Mouse (Mus musculus) neural tube, embryonic 12.5 days (tissue): Measurements from ENCODE around the gene Thoc6. TPM values are rescaled to one million over a fixed set of nuclear protein-coding genes. Genes with fewer than 3 reads are reported as not detected.

ENCODE experiments used
- ATAC-seq: fragments of 200-750 bp; cut with Nextera tagmentation; 2 replicates; pipeline ENCODE4 v1.8.0; 2017; ENCODE audit warnings: low read depth, mild to moderate bottlenecking, moderate TSS enrichment, moderate library complexity; ENCODE audit not compliant: low FRiP score
- H3K27ac ChIP-seq: fragments of 300-500 bp; sonication (generic); 2 replicates; pipeline ENCODE4 v1.5.1; 2016
- H3K27me3 ChIP-seq: fragments of 300-500 bp; sonication (generic); replicated peaks from 2 replicates; pipeline ENCODE4 v1.6.1; 2016; ENCODE audit warnings: mild to moderate bottlenecking
- H3K36me3 ChIP-seq: fragments of 300-500 bp; sonication (generic); 2 replicates; pipeline ENCODE4 v1.6.1; 2016; ENCODE audit warnings: mild to moderate bottlenecking
- H3K4me1 ChIP-seq: fragments of 300-500 bp; sonication (generic); 2 replicates; pipeline ENCODE4 v1.6.1; 2016
- H3K4me2 ChIP-seq: fragments of 300-500 bp; sonication (generic); replicated peaks from 2 replicates; pipeline ENCODE4 v1.6.1; 2016; ENCODE audit warnings: mild to moderate bottlenecking
- H3K4me3 ChIP-seq: fragments of 300-500 bp; sonication (generic); 2 replicates; pipeline ENCODE4 v1.5.1; 2016
- H3K9ac ChIP-seq: fragments of 300-500 bp; sonication (generic); 2 replicates; pipeline ENCODE4 v1.6.1; 2016; ENCODE audit warnings: mild to moderate bottlenecking
- H3K9me3 ChIP-seq: fragments of 300-500 bp; sonication (generic); 2 replicates; pipeline ENCODE4 v1.6.1; 2016; ENCODE audit warnings: mild to moderate bottlenecking
- WGBS: fragments of 180-500 bp; shearing (Covaris S2); methylation state at CpG from one replicate; pipeline ENCODE4 v1.1.7; 2016; 5-methylcytosine and 5-hydroxymethylcytosine counted together
- polyA plus RNA-seq: library from polyadenylated mRNA; unstranded; fragments of >200 nt; fragmentation: Nextera tagmentation; extraction: Ambion mirVana; gene quantifications from 2 replicates; pipeline ENCODE4 v1.2.1, GENCODE M21; 2016

The Thoc6 gene
- polyA plus RNA-seq, 1 experiment from 2014 or later: 54.0 TPM

GRCm38 (mm10) chr17:23654410-23654809 lies 19.3 kb downstream of the Thoc6 start:
- no peaks in the 10 kb centered on the region for H3K4me1 ChIP-seq
- no peak overlapping the region for H3K9ac ChIP-seq
- no peak overlapping the region for H3K4me2 ChIP-seq
- ATAC-seq: no peak
- no peak overlapping the region for H3K4me3 ChIP-seq
- H3K27ac ChIP-seq: no peak overlapping the region
- 73% methylated on average over 2 of the region's 2 CpGs for WGBS
- no peaks in the 10 kb centered on the region for H3K9me3 ChIP-seq
- H3K27me3 ChIP-seq: 0 out of 2 replicates have a peak, but pooled peaks cover 8% of the 10 kb centered on the region
- no peaks in the 10 kb centered on the region for H3K36me3 ChIP-seq

GRCm38 (mm10) chr17:23654001-23654400 lies 19.7 kb downstream of the Thoc6 start:
- ATAC-seq: no peak
- H3K4me1 ChIP-seq: no peaks in the 10 kb centered on the region
- no peak overlapping the region for H3K9ac ChIP-seq
- no peak overlapping the region for H3K4me2 ChIP-seq
- 62% methylated on average over 6 of the region's 6 CpGs for WGBS
- no peaks in the 10 kb centered on the region for H3K9me3 ChIP-seq
- H3K36me3 ChIP-seq: no peaks in the 10 kb centered on the region
- H3K4me3 ChIP-seq: no peak overlapping the region
- H3K27me3 ChIP-seq: 0 out of 2 replicates have a peak, but pooled peaks cover 5% of the 10 kb centered on the region
- no peak overlapping the region for H3K27ac ChIP-seq

DNA sequence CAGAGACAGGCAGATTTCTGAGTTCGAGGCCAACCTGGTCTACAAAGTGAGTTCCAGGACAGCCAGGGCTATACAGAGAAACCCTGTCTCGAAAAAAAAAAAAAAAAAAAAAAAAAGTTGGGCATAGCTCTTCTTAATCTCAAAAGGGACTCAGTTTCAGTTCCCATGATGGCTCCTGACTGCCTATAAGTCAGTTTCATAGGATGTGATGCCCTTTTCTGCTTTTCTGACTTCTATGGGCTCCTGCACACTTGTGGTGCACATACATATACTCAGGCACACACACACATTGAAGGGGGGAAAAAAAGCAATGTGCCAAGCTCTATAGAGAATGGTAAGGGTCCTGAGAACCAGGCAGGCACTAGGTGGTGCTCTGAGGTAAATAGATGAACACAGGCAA lies 20.4 kb downstream of the Thoc6 start:
- Histone ChIP-seq H3K27ac (no peak overlapping the region), H3K36me3 (no peaks in the 10 kb centered on the region), H3K4me1 (no peaks in the 10 kb centered on the region), H3K4me3 (no peak overlapping the region), H3K4me2 (no peak overlapping the region), H3K9ac (no peak overlapping the region), H3K27me3 (0 out of 2 replicates have a peak, but pooled peaks cover 4% of the 10 kb centered on the region), H3K9me3 (no peaks in the 10 kb centered on the region)
- ATAC-seq: no peak
- WGBS: 60% methylated on average over 2 of the region's 2 CpGs

- H3K4me2 ChIP-seq: no peak overlapping the region
- no peak overlapping the region for H3K27ac ChIP-seq
- H3K27me3 ChIP-seq: 0 out of 2 replicates have a peak, but pooled peaks cover 7% of the 10 kb centered on the region
- no peaks in the 10 kb centered on the region for H3K4me1 ChIP-seq
- WGBS: 89% methylated on average over 6 of the region's 6 CpGs
- no peaks in the 10 kb centered on the region for H3K36me3 ChIP-seq
- H3K9me3 ChIP-seq: no peaks in the 10 kb centered on the region
- ATAC-seq: no peak
- H3K4me3 ChIP-seq: no peak overlapping the region
- no peak overlapping the region for H3K9ac ChIP-seq
Observed at GRCm38 (mm10) chr17:23651363-23651762, 22.3 kb downstream of the Thoc6 start.

GRCm38 (mm10) chr17:23645894-23646293 lies 27.8 kb downstream of the Thoc6 start:
- Histone ChIP-seq H3K9me3 (no peaks in the 10 kb centered on the region), H3K9ac (no peak overlapping the region), H3K4me1 (peaks cover 9% of the 10 kb centered on the region; the same call in 1 of the 2 replicates), H3K27ac (no peak overlapping the region), H3K36me3 (no peaks in the 10 kb centered on the region), H3K4me2 (no peak overlapping the region), H3K4me3 (no peak overlapping the region), H3K27me3 (peaks cover 33% of the 10 kb centered on the region)
- ATAC-seq: no peak
- 33% methylated on average over 10 of the region's 10 CpGs for WGBS

- under 1% methylated on average over 58 of the region's 58 CpGs for WGBS
- no peaks in the 10 kb centered on the region for H3K36me3 ChIP-seq
- no peak within 1 kb of the TSS for H3K27ac ChIP-seq
- no peaks in the 10 kb centered on the region for H3K9me3 ChIP-seq
- H3K9ac ChIP-seq: peak within 1 kb of the TSS; percentile 44; the same call in 1 of the 2 replicates
- peak within 1 kb of the TSS; percentile 77 for H3K4me2 ChIP-seq
- H3K4me1 ChIP-seq: peaks cover 9% of the 10 kb centered on the region; the same call in 1 of the 2 replicates
- H3K4me3 ChIP-seq: peak within 1 kb of the TSS; percentile 39
- peaks cover 33% of the 10 kb centered on the region for H3K27me3 ChIP-seq
- peak; percentile 57; the same call in 1 of the 2 replicates for ATAC-seq
Observed at GRCm38 (mm10) chr17:23644613-23645495, 28.8 kb downstream of the Thoc6 start, which contains the start of gene Mmp25. Mmp25 (minus strand) TSS chr17:23645277.

- no peak for ATAC-seq
- H3K36me3 ChIP-seq: no peaks in the 10 kb centered on the region
- WGBS: 86% methylated on average over 8 of the region's 8 CpGs
- no peak overlapping the region for H3K27ac ChIP-seq
- H3K4me3 ChIP-seq: no peak overlapping the region
- H3K9me3 ChIP-seq: no peaks in the 10 kb centered on the region
- no peak overlapping the region for H3K4me2 ChIP-seq
- H3K27me3 ChIP-seq: no peaks in the 10 kb centered on the region
- no peak overlapping the region for H3K9ac ChIP-seq
- 0 out of 2 replicates have a peak, but pooled peaks cover 4% of the 10 kb centered on the region for H3K4me1 ChIP-seq
Observed at GRCm38 (mm10) chr17:23631241-23631640, 42.4 kb downstream of the Thoc6 start.

GRCm38 (mm10) chr17:23630195-23631020 lies 43.3 kb downstream of the Thoc6 start:
- Histone ChIP-seq H3K4me2 (peak overlapping the region; percentile 50), H3K4me3 (no peak overlapping the region), H3K4me1 (0 out of 2 replicates have a peak, but pooled peaks cover 4% of the 10 kb centered on the region), H3K9me3 (no peaks in the 10 kb centered on the region), H3K27me3 (no peaks in the 10 kb centered on the region), H3K36me3 (no peaks in the 10 kb centered on the region), H3K9ac (no peak overlapping the region), H3K27ac (no peak overlapping the region)
- 19% methylated on average over 22 of the region's 22 CpGs for WGBS
- peak; percentile 85 for ATAC-seq

DNA sequence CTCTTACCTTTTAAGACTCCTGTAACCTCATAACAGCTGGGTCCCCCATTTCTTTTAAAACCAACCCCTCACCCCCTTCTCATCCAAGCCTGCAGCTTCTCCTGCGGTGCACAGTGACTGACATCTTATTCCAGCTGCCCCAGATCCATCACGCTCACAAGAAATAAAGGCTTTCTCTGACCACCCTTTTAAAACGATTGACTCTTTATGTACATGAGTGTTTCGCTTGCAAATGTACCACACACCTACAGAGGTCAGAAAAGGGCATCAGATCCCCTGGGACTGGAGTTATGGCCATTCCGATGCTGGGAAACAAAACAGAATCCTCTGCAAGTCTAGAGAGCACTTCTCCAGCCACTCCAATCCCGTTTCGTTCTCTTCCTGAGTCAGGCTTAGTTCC lies 45.9 kb downstream of the Thoc6 start:
- H3K9me3 ChIP-seq: no peaks in the 10 kb centered on the region
- H3K27ac ChIP-seq: no peak overlapping the region
- no peak overlapping the region for H3K4me2 ChIP-seq
- no peak for ATAC-seq
- no peaks in the 10 kb centered on the region for H3K27me3 ChIP-seq
- H3K4me1 ChIP-seq: 0 out of 2 replicates have a peak, but pooled peaks cover 4% of the 10 kb centered on the region
- WGBS: 38% methylated on average over 7 of the region's 7 CpGs
- no peak overlapping the region for H3K9ac ChIP-seq
- no peak overlapping the region for H3K4me3 ChIP-seq
- no peaks in the 10 kb centered on the region for H3K36me3 ChIP-seq

DNA sequence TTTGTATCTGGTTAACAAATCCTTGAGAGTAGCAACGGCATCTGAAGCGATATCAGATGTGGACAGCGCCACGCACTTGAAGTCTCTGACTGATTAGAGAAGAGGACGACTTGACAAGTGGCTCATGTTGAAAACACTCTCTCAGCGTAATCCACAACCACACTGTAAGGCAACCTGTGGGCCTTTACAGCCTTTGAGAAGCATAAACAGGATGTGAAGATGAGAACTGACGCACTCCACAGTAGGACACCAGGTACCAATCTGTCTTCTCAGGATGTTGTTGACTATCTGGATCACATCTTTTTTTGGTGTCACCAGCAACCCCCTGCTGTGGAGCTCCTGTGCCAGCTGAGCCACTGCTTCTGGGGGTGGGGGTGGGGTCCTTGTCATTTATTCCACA lies 53.3 kb downstream of the Thoc6 start:
- Histone ChIP-seq H3K27ac (no peak overlapping the region), H3K4me2 (no peak overlapping the region), H3K36me3 (no peaks in the 10 kb centered on the region), H3K9me3 (no peaks in the 10 kb centered on the region), H3K9ac (no peak overlapping the region), H3K27me3 (no peaks in the 10 kb centered on the region), H3K4me1 (no peaks in the 10 kb centered on the region), H3K4me3 (no peak overlapping the region)
- ATAC-seq: no peak
- 86% methylated on average over 7 of the region's 7 CpGs for WGBS
